Mouse (Mus musculus) heart, postnatal 0 days (tissue): ENCODE results near the gene Cog5. TPM values are rescaled to one million over a fixed set of nuclear protein-coding genes. Genes with fewer than 3 reads are reported as not detected.

Source experiments
- ATAC-seq: fragments of 200-750 bp; cut with Nextera tagmentation; 2 replicates; pipeline ENCODE4 v1.8.0; 2017; ENCODE audit warnings: low read depth, moderate number of reproducible peaks, moderate library complexity; ENCODE audit not compliant: insufficient read depth
- DNase-seq: peaks from one replicate; pipeline ENCODE4 v3.0.0-alpha.2; 2016; ENCODE audit warnings: low spot score
- H3K27ac ChIP-seq: fragments of 300-500 bp; sonication (generic); 2 replicates; pipeline ENCODE4 v1.5.1; 2014; ENCODE audit warnings: low read depth, mild to moderate bottlenecking
- H3K27me3 ChIP-seq: fragments of 300-500 bp; sonication (generic); 2 replicates; pipeline ENCODE4 v1.6.1; 2014; ENCODE audit warnings: low read length, mixed read lengths; ENCODE audit not compliant: control insufficient read depth, insufficient read depth
- H3K36me3 ChIP-seq: fragments of 300-500 bp; sonication (generic); replicated peaks from 2 replicates; pipeline ENCODE4 v1.6.1; 2014; ENCODE audit warnings: low read length, mixed read lengths; ENCODE audit not compliant: control insufficient read depth, insufficient read depth
- H3K4me1 ChIP-seq: fragments of 300-500 bp; sonication (generic); 2 replicates; pipeline ENCODE4 v1.6.1; 2014; ENCODE audit warnings: antibody characterized with exemption; ENCODE audit not compliant: control insufficient read depth, insufficient read depth
- H3K4me2 ChIP-seq: fragments of 300-500 bp; sonication (generic); 2 replicates; pipeline ENCODE4 v1.6.1; 2014; ENCODE audit warnings: low read depth, mild to moderate bottlenecking, low read length, moderate library complexity
- H3K4me3 ChIP-seq: fragments of 300-500 bp; sonication (generic); 2 replicates; pipeline ENCODE4 v1.5.1; 2014; ENCODE audit warnings: low read depth, low read length
- H3K9ac ChIP-seq: fragments of 300-500 bp; sonication (generic); replicated peaks from 2 replicates; pipeline ENCODE4 v1.6.1; 2014; ENCODE audit warnings: low read depth, low read length, mixed read lengths
- H3K9me3 ChIP-seq: fragments of 300-500 bp; sonication (generic); replicated peaks from 2 replicates; pipeline ENCODE4 v1.6.1; 2016; ENCODE audit warnings: low read length; ENCODE audit not compliant: control insufficient read depth
- CTCF ChIP-seq: IDR thresholded peaks from 2 replicates; pipeline ENCODE4 v1.5.1; 2016; ENCODE audit warnings: antibody characterized with exemption, control low read depth, low read depth
- EP300 ChIP-seq: IDR thresholded peaks from 2 replicates; pipeline ENCODE4 v1.6.1; 2016; ENCODE audit warnings: antibody characterized with exemption, low read depth
- WGBS: fragments of 180-500 bp; shearing (Covaris S2); extraction: QIAGEN DNeasy Blood & Tissue Kit; methylation state at CpG from one replicate; pipeline ENCODE4 v1.1.7; 2014; 5-methylcytosine and 5-hydroxymethylcytosine counted together
- polyA plus RNA-seq: library from polyadenylated mRNA; unstranded; fragments of >200 nt; fragmentation: Nextera tagmentation; extraction: Ambion mirVana; gene quantifications from 2 replicates; pipeline ENCODE4 v1.2.1, GENCODE M21; 2015
- total RNA-seq: library from RNA; depleted of rRNA; stranded (reverse); fragments of >200 nt; gene quantifications from 2 replicates; pipeline ENCODE4 v1.2.3, GENCODE M21; 2014; ENCODE audit warnings: low replicate concordance

Cog5 gene
- total and polyA plus RNA-seq, 2 experiments from 2014 or later: 22.4 to 58.4 TPM

GRCm38 (mm10) chr12:31714070-31714469, 59.4 kb downstream of the Cog5 start:
- Histone ChIP-seq H3K9me3 (no peaks in the 10 kb centered on the region), H3K36me3 (0 out of 2 replicates have a peak, but pooled peaks cover 2% of the 10 kb centered on the region), H3K27ac (peak overlapping the region; percentile 56; the same call in 1 of the 2 replicates), H3K27me3 (no peaks in the 10 kb centered on the region), H3K9ac (peak overlapping the region; percentile 71; the same call in 1 of the 2 replicates), H3K4me1 (no peaks in the 10 kb centered on the region; the same call in 1 of the 2 replicates), H3K4me3 (peak overlapping the region; percentile 52), H3K4me2 (peak overlapping the region; percentile 68)
- TF ChIP-seq CTCF (no peak), EP300 (no peak)
- DNase-seq: peak; percentile 23
- 81% methylated on average over 3 of the region's 3 CpGs for WGBS
- ATAC-seq: no peak

DNA sequence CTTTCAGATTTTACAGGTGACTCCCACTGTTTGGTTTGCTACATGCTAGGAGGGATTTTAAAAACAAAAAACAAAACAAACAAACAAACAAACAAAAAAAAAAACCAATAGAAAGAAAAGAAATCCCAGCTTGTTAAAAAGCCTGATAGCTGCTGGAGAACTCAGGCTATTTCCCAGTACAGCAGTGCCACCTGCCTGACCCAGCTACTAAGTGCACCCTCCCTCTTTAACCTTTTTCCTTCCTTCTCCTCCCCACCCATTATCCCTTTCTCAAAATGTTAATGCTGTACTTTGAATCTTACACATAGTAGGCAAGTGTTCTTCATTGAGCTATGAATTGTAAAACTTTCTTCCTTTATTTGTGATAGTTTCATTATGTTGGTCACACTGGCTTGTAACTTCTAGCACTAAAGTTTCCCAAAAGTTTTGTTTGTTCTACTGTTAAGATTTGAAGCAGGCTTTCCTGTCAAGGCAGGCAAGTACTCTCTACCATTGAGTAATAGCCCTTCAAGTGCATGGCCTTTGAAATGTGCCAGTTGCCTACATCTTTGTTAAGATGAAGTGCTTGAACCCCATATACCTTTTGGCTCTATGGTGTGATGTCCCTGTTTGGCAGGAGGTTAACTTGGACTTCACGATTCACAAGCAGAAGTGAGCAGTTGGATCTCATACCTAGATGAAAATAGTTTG, 65.1 kb downstream of the Cog5 start:
- TF ChIP-seq CTCF: peak; percentile 68
- TF ChIP-seq EP300: no peak
- WGBS: 75% methylated on average over 1 of the region's 1 CpGs
- no peak overlapping the region for H3K4me3 ChIP-seq
- no peak for DNase-seq
- no peak overlapping the region for H3K4me2 ChIP-seq
- peak; percentile 63 for ATAC-seq
- H3K9me3 ChIP-seq: no peaks in the 10 kb centered on the region
- H3K27ac ChIP-seq: peak overlapping the region; percentile 71; the same call in 1 of the 2 replicates
- no peaks in the 10 kb centered on the region for H3K27me3 ChIP-seq
- no peaks in the 10 kb centered on the region for H3K36me3 ChIP-seq
- peaks cover 7% of the 10 kb centered on the region for H3K4me1 ChIP-seq
- no peak overlapping the region for H3K9ac ChIP-seq

- TF ChIP-seq EP300 (no peak), CTCF (no peak)
- no peak for ATAC-seq
Observed at GRCm38 (mm10) chr12:31724576-31724975, 69.9 kb downstream of the Cog5 start.

GRCm38 (mm10) chr12:31725511-31726275, 71.0 kb downstream of the Cog5 start:
- TF ChIP-seq EP300 (peak; percentile 72), CTCF (no peak)
- WGBS: 64% methylated on average over 12 of the region's 12 CpGs
- peak; percentile 78 for DNase-seq
- Histone ChIP-seq H3K4me1 (peaks cover 12% of the 10 kb centered on the region; the same call in 1 of the 2 replicates), H3K9me3 (no peaks in the 10 kb centered on the region), H3K27me3 (no peaks in the 10 kb centered on the region), H3K27ac (peak overlapping the region; percentile 69), H3K4me2 (no peak overlapping the region), H3K4me3 (no peak overlapping the region), H3K9ac (no peak overlapping the region), H3K36me3 (no peaks in the 10 kb centered on the region)
- ATAC-seq: peak; percentile 81

More at GRCm38 (mm10) chr12:31724576-31724975, 69.9 kb downstream of the Cog5 start:
- no peaks in the 10 kb centered on the region for H3K36me3 ChIP-seq
- peaks cover 15% of the 10 kb centered on the region; the same call in 1 of the 2 replicates for H3K4me1 ChIP-seq
- DNase-seq: no peak
- WGBS: 90% methylated on average over 3 of the region's 3 CpGs
- H3K27me3 ChIP-seq: no peaks in the 10 kb centered on the region
- H3K4me2 ChIP-seq: no peak overlapping the region
- H3K4me3 ChIP-seq: no peak overlapping the region
- H3K9ac ChIP-seq: no peak overlapping the region
- no peaks in the 10 kb centered on the region for H3K9me3 ChIP-seq
- H3K27ac ChIP-seq: peak overlapping the region; percentile 69; the same call in 1 of the 2 replicates

GRCm38 (mm10) chr12:31726707-31727106, 72.0 kb downstream of the Cog5 start:
- H3K9me3 ChIP-seq: no peaks in the 10 kb centered on the region
- DNase-seq: no peak
- TF ChIP-seq EP300 (no peak), CTCF (no peak)
- no peak overlapping the region for H3K4me3 ChIP-seq
- ATAC-seq: peak; percentile 27; the same call in 1 of the 2 replicates
- no peak overlapping the region for H3K4me2 ChIP-seq
- H3K27ac ChIP-seq: peak overlapping the region; percentile 69
- peaks cover 8% of the 10 kb centered on the region; the same call in 1 of the 2 replicates for H3K4me1 ChIP-seq
- no peaks in the 10 kb centered on the region for H3K36me3 ChIP-seq
- WGBS: 24% methylated on average over 1 of the region's 1 CpGs
- H3K9ac ChIP-seq: no peak overlapping the region
- H3K27me3 ChIP-seq: no peaks in the 10 kb centered on the region
